Mouse (Mus musculus) forebrain, embryonic 15.5 days (tissue): Measurements from ENCODE around the gene Atp8a2. TPM values are rescaled to one million over a fixed set of nuclear protein-coding genes. Genes with fewer than 3 reads are reported as not detected.
A peak's percentile ranks its signal among the peaks of the same experiment; 100 is the strongest.
"Not testable (repeated sequence)": the region's sequence is repeated elsewhere in the genome, so short reads cannot be mapped to it uniquely, and the experiment has no call there.

ENCODE experiments used
- ATAC-seq: fragments of 200-750 bp; cut with Nextera tagmentation; replicated peaks from 2 replicates; pipeline ENCODE4 v1.8.0; 2017; ENCODE audit warnings: mild to moderate bottlenecking, moderate TSS enrichment, moderate library complexity
- H3K27ac ChIP-seq: fragments of 300-500 bp; sonication (generic); replicated peaks from 2 replicates; pipeline ENCODE4 v1.5.1; 2015; ENCODE audit warnings: mild to moderate bottlenecking, inconsistent platforms
- H3K27me3 ChIP-seq: fragments of 300-500 bp; sonication (generic); 2 replicates; pipeline ENCODE4 v1.6.1; 2015; ENCODE audit warnings: inconsistent platforms
- H3K36me3 ChIP-seq: fragments of 300-500 bp; sonication (generic); 2 replicates; pipeline ENCODE4 v1.6.1; 2015; ENCODE audit warnings: mild to moderate bottlenecking, inconsistent platforms
- H3K4me1 ChIP-seq: fragments of 300-500 bp; sonication (generic); 2 replicates; pipeline ENCODE4 v1.6.1; 2015; ENCODE audit warnings: inconsistent platforms
- H3K4me2 ChIP-seq: fragments of 300-500 bp; sonication (generic); replicated peaks from 2 replicates; pipeline ENCODE4 v1.6.1; 2015; ENCODE audit warnings: mild to moderate bottlenecking, inconsistent platforms
- H3K4me3 ChIP-seq: fragments of 300-500 bp; sonication (generic); 2 replicates; pipeline ENCODE4 v1.5.1; 2015; ENCODE audit warnings: mild to moderate bottlenecking, inconsistent platforms
- H3K9ac ChIP-seq: fragments of 300-500 bp; sonication (generic); replicated peaks from 2 replicates; pipeline ENCODE4 v1.6.1; 2015; ENCODE audit warnings: mild to moderate bottlenecking, inconsistent platforms
- H3K9me3 ChIP-seq: fragments of 300-500 bp; sonication (generic); 2 replicates; pipeline ENCODE4 v1.6.1; 2016; ENCODE audit warnings: inconsistent platforms
- WGBS: fragments of 180-500 bp; shearing (Covaris S2); methylation state at CpG from one replicate; pipeline ENCODE4 v1.1.7; 2015; ENCODE audit warnings: mixed read lengths; 5-methylcytosine and 5-hydroxymethylcytosine counted together
- polyA plus RNA-seq: library from polyadenylated mRNA; unstranded; fragments of >200 nt; fragmentation: Nextera tagmentation; extraction: Ambion mirVana; gene quantifications from 2 replicates; pipeline ENCODE4 v1.2.1, GENCODE M21; 2015

The Atp8a2 gene
- polyA plus RNA-seq, 1 experiment from 2014 or later = 31.7 TPM

DNA sequence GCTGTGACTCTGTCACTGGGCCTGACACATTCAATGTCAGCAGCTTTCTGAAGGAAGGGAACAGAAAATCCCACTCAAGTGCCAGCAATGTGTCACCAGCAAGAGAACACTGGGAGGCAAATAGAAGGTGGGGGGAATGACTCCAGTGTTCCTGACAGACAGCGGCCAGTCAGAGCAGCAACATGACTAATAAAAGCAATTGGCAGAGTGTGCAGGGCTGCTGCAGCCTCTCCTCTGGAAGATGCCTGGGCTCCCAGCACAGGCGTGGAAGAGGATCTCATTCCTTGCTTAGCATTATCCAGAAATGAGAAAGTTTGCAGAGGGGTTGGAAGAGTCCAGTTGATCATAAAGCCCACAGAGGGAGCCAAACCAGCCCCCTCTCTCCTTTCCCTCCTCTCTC, 254.8 kb downstream of the Atp8a2 start:
- no peaks in the 10 kb centered on the region for H3K9me3 ChIP-seq
- H3K4me1 ChIP-seq = peaks cover 7% of the 10 kb centered on the region
- no peak overlapping the region for H3K4me2 ChIP-seq
- H3K27ac ChIP-seq = no peak overlapping the region
- H3K27me3 ChIP-seq = no peaks in the 10 kb centered on the region
- whole genome bisulfite sequencing = 47% methylated on average over 2 of the region's 2 CpGs
- H3K9ac ChIP-seq = no peak overlapping the region
- no peaks in the 10 kb centered on the region for H3K36me3 ChIP-seq
- ATAC-seq = no peak
- no peak overlapping the region for H3K4me3 ChIP-seq

DNA sequence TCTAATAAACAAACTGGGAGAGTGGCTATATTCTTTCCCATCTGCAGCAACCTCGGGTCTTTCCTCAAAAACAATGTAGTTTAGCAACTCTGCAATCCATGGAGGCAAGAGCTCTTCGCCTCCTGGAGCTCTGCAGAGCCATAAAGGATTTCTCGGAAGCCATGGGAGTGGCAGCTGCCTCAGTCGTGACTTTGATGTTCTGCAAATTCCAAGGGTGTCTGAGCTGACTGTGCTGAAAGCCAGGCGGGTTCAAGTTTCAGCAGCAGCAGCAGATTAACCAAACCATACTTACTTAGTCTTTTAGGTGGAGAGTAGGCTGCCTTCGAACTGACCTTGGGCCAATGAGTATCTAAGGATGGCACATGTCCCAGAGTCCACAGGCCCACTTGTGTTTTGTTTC, 264.6 kb downstream of the Atp8a2 start:
- H3K27ac ChIP-seq = no peak overlapping the region
- no peaks in the 10 kb centered on the region for H3K27me3 ChIP-seq
- no peak overlapping the region for H3K9ac ChIP-seq
- no peaks in the 10 kb centered on the region for H3K9me3 ChIP-seq
- ATAC-seq = no peak
- no peak overlapping the region for H3K4me2 ChIP-seq
- H3K4me3 ChIP-seq = no peak overlapping the region
- no peaks in the 10 kb centered on the region for H3K4me1 ChIP-seq
- H3K36me3 ChIP-seq = no peaks in the 10 kb centered on the region
- 66% methylated on average over 6 of the region's 6 CpGs for WGBS

DNA sequence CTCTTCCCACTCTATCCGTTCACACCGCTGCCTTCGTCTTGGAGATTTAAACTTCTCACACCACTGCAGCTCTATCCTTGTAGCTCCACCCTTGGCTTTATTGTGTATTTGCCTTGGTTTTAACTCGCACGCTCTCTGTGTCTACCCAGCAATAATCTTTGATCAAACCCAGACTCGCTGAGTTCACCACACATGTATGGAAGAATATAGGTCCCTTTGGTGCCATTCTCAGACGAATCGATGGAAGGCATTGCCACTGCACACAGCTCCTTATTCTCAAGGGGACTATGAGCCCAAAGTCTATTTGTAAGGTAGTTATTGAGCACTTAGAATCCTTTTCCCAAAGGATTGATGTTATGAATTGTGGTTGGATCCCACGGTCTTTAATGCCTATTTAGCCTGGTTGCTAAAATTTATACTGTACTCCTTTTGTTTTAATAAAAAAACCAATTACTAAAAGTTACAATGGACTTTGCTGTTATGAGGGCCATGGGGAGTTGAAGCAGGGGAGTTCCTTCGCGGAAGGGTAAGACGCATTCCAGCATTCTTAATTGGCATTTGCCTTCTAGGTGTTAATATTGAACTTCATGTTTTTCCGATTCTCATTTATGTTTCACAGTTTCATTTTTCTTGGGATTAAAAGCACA, 265.4 kb downstream of the Atp8a2 start:
- H3K27me3 ChIP-seq = no peaks in the 10 kb centered on the region
- no peak overlapping the region for H3K4me2 ChIP-seq
- no peak overlapping the region for H3K27ac ChIP-seq
- H3K9me3 ChIP-seq = no peaks in the 10 kb centered on the region
- no peak overlapping the region for H3K4me3 ChIP-seq
- ATAC-seq = no peak
- 93% methylated on average over 13 of the region's 13 CpGs for WGBS
- H3K4me1 ChIP-seq = no peaks in the 10 kb centered on the region
- no peak overlapping the region for H3K9ac ChIP-seq
- no peaks in the 10 kb centered on the region for H3K36me3 ChIP-seq

DNA sequence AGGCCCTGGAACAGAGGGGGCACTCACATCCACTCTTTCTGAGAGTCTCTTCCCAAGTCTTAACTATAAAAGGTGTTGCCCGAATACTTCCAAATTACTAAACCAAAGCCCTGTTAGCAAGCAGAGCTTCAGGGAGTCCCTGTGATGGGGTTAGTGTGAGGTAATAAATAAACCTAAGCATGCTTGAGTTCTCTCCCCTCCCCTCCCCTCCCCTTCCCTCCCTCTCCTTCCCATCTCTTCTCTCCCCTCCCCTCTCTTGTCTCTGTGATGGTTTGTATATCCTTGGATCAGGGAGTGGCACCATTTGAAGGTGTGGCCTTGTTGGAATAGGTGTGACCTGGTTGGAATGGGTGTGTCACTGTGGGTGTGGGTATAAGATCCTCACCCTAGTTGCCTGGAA, 267.8 kb downstream of the Atp8a2 start:
- not testable (repeated sequence) for H3K9ac ChIP-seq, H3K27ac ChIP-seq, H3K4me2 ChIP-seq, H3K9me3 ChIP-seq, H3K4me1 ChIP-seq, ATAC-seq, H3K36me3 ChIP-seq, H3K4me3 ChIP-seq, H3K27me3 ChIP-seq
- 91% methylated on average over 1 of the region's 1 CpGs for WGBS

DNA sequence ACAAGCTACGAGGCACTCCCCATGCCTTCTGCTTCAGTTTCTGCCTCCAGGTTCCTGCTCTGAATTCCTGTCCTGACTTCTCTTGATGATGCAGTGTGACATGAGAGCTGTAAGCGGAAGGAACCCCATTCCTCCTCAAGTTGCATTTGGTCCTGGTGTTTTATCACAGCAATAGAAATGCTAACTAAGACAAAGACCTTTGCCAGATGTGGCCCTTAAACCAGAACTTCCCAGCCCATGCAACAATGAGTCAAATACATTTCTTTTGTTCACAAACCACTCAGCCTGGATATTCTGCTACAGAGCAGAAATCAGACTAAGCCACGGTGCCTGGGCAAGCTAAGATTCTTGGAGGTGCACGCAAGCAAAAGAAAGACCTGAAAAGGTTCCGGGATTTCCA, 268.2 kb downstream of the Atp8a2 start:
- Histone ChIP-seq H3K4me3 (no peak overlapping the region), H3K36me3 (no peaks in the 10 kb centered on the region), H3K4me1 (no peaks in the 10 kb centered on the region), H3K9ac (no peak overlapping the region), H3K27me3 (no peaks in the 10 kb centered on the region), H3K4me2 (no peak overlapping the region), H3K9me3 (no peaks in the 10 kb centered on the region), H3K27ac (no peak overlapping the region)
- 84% methylated on average over 5 of the region's 5 CpGs for WGBS
- ATAC-seq = no peak

DNA sequence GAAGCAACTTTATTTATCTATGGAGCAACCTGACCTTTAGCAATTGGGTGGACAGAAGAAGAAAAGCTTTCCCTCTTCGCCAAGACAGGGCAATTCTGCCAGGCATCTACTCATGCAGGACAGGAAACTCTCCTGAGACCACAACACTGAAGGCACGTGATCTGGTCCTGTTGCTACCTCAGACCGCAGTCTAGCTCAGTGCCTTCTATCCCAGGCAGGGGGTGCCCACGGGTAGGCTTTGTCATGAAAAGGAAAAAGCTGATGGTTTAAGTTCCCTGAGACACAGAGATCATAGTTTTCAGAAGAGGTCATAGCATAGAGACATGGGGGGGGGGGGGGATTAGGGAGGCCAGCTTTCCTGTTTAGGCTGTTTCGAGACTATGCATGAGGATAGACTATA, 269.2 kb downstream of the Atp8a2 start:
- no peak overlapping the region for H3K4me2 ChIP-seq
- 80% methylated on average over 5 of the region's 5 CpGs for WGBS
- H3K9me3 ChIP-seq = no peaks in the 10 kb centered on the region
- H3K9ac ChIP-seq = no peak overlapping the region
- H3K36me3 ChIP-seq = no peaks in the 10 kb centered on the region
- H3K27me3 ChIP-seq = no peaks in the 10 kb centered on the region
- H3K4me3 ChIP-seq = no peak overlapping the region
- no peak overlapping the region for H3K27ac ChIP-seq
- no peak for ATAC-seq
- no peaks in the 10 kb centered on the region for H3K4me1 ChIP-seq

DNA sequence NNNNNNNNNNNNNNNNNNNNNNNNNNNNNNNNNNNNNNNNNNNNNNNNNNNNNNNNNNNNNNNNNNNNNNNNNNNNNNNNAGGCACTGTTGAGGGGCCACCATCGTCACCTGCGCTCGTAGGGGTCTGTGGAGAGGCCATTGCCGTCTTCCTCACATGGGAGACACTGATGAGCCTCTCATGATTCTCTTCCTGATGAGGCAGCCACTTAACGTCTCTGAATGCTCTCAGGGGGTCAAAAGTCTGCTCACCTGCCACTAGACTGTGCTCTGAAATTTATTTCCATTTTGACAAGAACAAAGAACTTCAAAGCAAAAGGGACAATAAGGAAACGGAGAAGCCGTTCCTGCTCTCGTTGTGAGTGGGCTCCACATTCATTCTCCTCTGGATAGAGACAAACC, 277.1 kb downstream of the Atp8a2 start:
- Histone ChIP-seq H3K27me3 (no peaks in the 10 kb centered on the region), H3K9me3 (no peaks in the 10 kb centered on the region), H3K4me3 (no peak overlapping the region), H3K27ac (no peak overlapping the region), H3K4me2 (no peak overlapping the region), H3K36me3 (no peaks in the 10 kb centered on the region), H3K4me1 (peaks cover 4% of the 10 kb centered on the region; the same call in 1 of the 2 replicates), H3K9ac (no peak overlapping the region)
- WGBS = 78% methylated on average over 8 of the region's 8 CpGs
- no peak for ATAC-seq

DNA sequence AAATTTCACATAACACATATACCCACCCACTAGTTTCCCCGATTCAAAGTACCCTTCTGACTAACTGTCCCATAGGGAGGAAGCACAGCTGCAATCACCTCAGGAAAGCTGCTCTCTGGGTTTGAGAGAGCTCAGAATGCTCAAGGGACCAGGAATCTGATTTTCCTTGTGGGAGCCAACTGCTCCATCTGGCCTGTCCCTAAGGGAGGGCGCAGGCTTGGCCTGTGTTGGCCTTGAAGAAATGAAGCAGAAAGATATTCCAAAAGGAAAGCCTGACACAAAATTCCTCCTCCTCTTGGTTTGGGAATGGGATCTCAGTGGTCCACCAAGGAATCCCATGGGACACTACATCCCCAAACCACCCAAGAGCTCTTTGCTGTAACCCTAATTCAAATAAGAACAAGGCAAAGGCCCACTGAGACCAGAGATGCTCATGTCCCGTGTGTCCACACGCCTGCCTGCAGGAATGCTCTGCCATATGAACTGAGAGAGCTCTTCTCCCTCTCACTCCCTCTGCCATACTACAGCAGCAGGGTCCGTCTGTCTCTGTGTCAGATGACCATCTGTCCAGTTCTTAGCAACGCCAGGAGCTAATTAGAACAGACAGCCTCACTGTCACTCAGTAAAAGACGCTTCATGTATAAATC, 293.4 kb downstream of the Atp8a2 start:
- no peak overlapping the region for H3K9ac ChIP-seq
- ATAC-seq = 0 out of 2 replicates have a peak, but pooled peaks have one; percentile 64
- H3K36me3 ChIP-seq = no peaks in the 10 kb centered on the region
- H3K4me1 ChIP-seq = 0 out of 2 replicates have a peak, but pooled peaks cover 3% of the 10 kb centered on the region
- H3K4me2 ChIP-seq = no peak overlapping the region
- H3K4me3 ChIP-seq = no peak overlapping the region
- 68% methylated on average over 7 of the region's 7 CpGs for WGBS
- H3K9me3 ChIP-seq = no peaks in the 10 kb centered on the region
- no peaks in the 10 kb centered on the region for H3K27me3 ChIP-seq
- H3K27ac ChIP-seq = peak overlapping the region; percentile 57

DNA sequence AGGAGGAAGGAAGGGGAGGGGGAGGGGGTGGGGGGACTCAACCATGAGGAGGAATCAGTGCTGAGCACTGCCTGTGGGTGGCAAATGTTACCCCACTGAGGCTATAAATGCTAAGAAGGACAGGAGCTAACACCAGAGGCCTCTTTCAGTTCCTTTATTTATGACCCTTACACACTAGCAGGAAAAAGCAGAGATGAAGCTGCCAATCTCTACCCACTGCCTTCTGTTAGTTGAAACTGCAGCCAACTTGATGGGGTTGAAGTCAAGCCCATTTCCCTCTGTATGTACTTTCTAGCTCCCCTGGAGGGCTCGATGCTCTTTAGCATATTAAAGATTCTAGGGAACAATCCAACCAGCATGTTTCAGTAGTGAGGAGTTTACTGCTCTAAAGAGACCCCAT, 303.0 kb downstream of the Atp8a2 start:
- 0 out of 2 replicates have a peak, but pooled peaks have one; percentile 13 for ATAC-seq
- no peak overlapping the region for H3K4me2 ChIP-seq
- no peak overlapping the region for H3K27ac ChIP-seq
- no peaks in the 10 kb centered on the region for H3K9me3 ChIP-seq
- no peaks in the 10 kb centered on the region for H3K36me3 ChIP-seq
- H3K27me3 ChIP-seq = no peaks in the 10 kb centered on the region
- WGBS = 51% methylated on average over 1 of the region's 1 CpGs
- H3K9ac ChIP-seq = no peak overlapping the region
- H3K4me1 ChIP-seq = peaks cover 3% of the 10 kb centered on the region; the same call in 1 of the 2 replicates
- H3K4me3 ChIP-seq = no peak overlapping the region

DNA sequence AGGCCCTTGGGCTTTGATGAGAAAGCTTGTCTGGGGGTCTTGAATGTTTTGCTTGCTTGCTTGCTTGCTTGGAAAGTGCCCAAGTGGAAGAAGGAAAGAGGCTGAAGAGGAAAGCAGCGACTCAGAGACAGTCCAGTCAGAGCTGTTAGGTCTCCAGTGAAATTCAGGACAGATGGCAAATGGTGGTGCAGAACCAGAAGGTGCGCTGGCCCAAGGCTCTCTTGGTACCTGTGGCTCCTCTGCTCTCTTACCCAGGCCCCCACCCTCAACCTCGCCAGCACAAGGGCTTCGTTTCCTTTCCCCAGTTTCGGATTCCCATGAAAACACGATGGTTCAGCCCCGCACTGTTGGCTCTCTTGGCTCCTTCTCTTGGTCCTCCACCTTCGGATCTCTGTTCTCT, 304.9 kb downstream of the Atp8a2 start:
- WGBS = 85% methylated on average over 8 of the region's 8 CpGs
- Histone ChIP-seq H3K27ac (no peak overlapping the region), H3K9me3 (no peaks in the 10 kb centered on the region), H3K4me2 (no peak overlapping the region), H3K4me1 (peaks cover 19% of the 10 kb centered on the region), H3K4me3 (no peak overlapping the region), H3K27me3 (no peaks in the 10 kb centered on the region), H3K9ac (no peak overlapping the region), H3K36me3 (no peaks in the 10 kb centered on the region)
- no peak for ATAC-seq

DNA sequence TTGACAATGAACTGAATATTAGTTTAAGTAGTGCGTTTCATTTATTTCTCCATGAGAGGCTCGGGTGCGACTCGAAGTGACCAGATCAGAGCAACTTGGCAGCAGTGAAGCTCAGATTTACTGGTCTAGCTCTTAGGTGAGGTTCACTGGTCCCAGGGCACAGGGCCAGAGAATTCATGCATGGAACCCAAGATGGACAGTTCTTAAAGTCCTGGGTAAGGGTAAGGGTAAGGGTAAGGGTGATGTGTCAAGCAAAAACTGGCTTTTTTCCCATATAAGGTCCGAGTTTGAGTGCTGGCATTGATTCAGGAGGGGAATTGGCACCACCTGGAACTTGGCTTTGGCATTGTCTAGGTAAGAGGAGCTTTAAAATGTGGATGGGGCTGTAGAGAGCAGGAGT, 305.5 kb downstream of the Atp8a2 start:
- Histone ChIP-seq H3K9ac (no peak overlapping the region), H3K4me1 (peaks cover 25% of the 10 kb centered on the region), H3K27me3 (no peaks in the 10 kb centered on the region), H3K27ac (no peak overlapping the region), H3K9me3 (no peaks in the 10 kb centered on the region), H3K4me3 (no peak overlapping the region), H3K36me3 (no peaks in the 10 kb centered on the region), H3K4me2 (no peak overlapping the region)
- ATAC-seq = no peak
- WGBS = 86% methylated on average over 5 of the region's 5 CpGs

DNA sequence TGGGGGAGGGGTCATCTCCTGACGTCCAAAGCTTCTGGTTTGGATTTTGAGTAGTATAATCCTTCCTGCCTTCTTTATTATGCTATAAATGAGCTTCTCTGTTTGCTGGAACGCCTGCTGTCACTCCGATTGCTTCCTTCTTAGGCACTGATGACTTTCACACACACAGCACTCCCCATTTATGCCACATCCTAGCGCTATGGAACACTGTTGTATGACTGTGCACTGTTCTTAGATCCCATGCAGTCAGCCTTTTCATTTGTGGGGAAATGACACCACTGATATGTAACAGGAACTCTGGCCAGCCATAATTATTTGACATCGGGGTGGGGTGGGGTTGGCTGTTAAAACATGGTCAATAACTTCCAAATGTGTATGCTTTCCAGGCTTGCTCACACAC, 306.2 kb downstream of the Atp8a2 start:
- Histone ChIP-seq H3K4me3 (no peak overlapping the region), H3K9me3 (no peaks in the 10 kb centered on the region), H3K27me3 (no peaks in the 10 kb centered on the region), H3K4me2 (no peak overlapping the region), H3K9ac (no peak overlapping the region), H3K36me3 (no peaks in the 10 kb centered on the region), H3K4me1 (peaks cover 26% of the 10 kb centered on the region), H3K27ac (no peak overlapping the region)
- WGBS = 49% methylated on average over 5 of the region's 5 CpGs
- ATAC-seq = no peak

DNA sequence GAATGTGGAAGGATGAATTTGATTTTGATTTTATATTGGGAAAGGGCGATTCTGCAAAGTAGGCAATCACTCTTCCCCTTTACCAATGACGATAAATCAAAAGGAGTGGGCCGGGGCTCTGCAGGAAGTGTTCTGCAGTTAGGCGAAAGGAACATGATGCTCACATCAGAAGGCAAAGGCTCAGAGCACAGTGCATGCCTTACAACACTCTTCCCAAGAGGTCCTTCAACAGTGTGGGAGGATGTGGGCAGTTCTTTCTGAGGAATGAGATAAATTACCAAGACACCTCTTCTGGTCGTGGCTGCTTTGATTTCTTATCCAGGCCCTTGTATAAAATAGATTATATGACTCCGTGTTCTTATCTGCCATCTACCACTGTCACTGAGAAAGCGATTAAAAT, 306.9 kb downstream of the Atp8a2 start:
- 84% methylated on average over 7 of the region's 7 CpGs for WGBS
- Histone ChIP-seq H3K27ac (no peak overlapping the region), H3K4me1 (peaks cover 26% of the 10 kb centered on the region), H3K9me3 (no peaks in the 10 kb centered on the region), H3K4me2 (no peak overlapping the region), H3K27me3 (no peaks in the 10 kb centered on the region), H3K9ac (no peak overlapping the region), H3K4me3 (no peak overlapping the region), H3K36me3 (no peaks in the 10 kb centered on the region)
- no peak for ATAC-seq
